Mouse (Mus musculus): ENCODE measurements at regions not wholly inside any gene's neighbourhood (a gene's known extent, or its start where the extent isn't known, plus 50 kb on each side); places are given as distances from the start of the nearest gene placed in this dataset.
"Not testable (repeated sequence)": the region's sequence is repeated elsewhere in the genome, so short reads cannot be mapped to it uniquely, and the experiment has no call there.

DNA sequence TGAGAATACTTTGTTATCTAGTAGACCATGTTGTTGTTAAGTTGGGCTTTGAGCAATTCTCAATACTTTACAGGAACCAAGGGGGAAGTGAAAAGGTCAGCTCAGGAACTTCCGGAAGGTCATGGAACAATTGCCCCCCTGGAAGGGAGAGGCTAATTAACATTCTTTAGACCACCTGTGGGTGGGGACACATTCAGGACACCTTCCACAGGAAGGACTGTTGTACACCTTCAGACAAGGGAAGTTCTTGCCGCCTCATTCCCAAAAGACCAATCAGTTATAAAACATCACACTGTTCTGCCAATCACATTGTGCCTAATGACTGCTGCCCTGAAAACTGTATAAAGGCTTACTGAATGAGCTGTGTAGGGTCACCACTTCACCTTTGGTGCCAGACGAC is 701.2 kb downstream of the Trib2 start:
- no peaks in the 10 kb centered on the region for H3K36me3 ChIP-seq (replicated peaks)
- no peaks in the 10 kb centered on the region for H3K4me1 ChIP-seq (replicated peaks)
- H3K27me3 ChIP-seq, result no peaks in the 10 kb centered on the region
- no peaks in the 10 kb centered on the region for H3K9me3 ChIP-seq (replicated peaks)
- 79% methylated on average over 3 of the region's 3 CpGs for WGBS (ENCODE audit: insufficient replicate concordance)
- H3K4me3 ChIP-seq (replicated peaks), result no peak overlapping the region
- no peak overlapping the region for H3K4me2 ChIP-seq
- no peak for ATAC-seq (ENCODE audit: insufficient read depth)
- no peak overlapping the region for H3K27ac ChIP-seq (replicated peaks)
- no peak overlapping the region for H3K9ac ChIP-seq

DNA sequence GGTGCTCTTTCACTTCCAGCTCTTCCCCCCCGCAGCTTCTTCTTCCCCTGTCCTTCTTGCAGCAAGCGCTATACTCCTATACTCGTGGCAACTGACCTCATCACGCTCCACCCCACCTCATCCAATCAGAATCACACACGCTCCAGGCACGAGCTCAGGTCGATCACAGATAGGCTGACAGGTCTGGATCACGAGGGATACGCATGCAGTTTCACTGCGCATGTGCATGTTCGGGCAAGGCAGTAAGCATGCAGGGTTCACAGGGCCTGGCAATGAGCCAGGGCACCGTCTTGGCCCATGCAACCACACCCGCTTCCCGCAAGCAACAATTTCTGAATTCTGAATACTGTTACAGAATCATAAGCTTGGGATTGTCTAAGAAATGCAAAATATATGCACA is 701.9 kb downstream of the Trib2 start:
- WGBS (ENCODE audit: insufficient replicate concordance), result 70% methylated on average over 14 of the region's 14 CpGs
- no peak overlapping the region for H3K27ac ChIP-seq (replicated peaks)
- H3K9me3 ChIP-seq (replicated peaks), result no peaks in the 10 kb centered on the region
- no peaks in the 10 kb centered on the region for H3K36me3 ChIP-seq (replicated peaks)
- H3K4me3 ChIP-seq (replicated peaks), result no peak overlapping the region
- H3K27me3 ChIP-seq, result no peaks in the 10 kb centered on the region
- ATAC-seq (ENCODE audit: insufficient read depth), result no peak
- no peaks in the 10 kb centered on the region for H3K4me1 ChIP-seq (replicated peaks)
- no peak overlapping the region for H3K4me2 ChIP-seq
- H3K9ac ChIP-seq, result no peak overlapping the region

DNA sequence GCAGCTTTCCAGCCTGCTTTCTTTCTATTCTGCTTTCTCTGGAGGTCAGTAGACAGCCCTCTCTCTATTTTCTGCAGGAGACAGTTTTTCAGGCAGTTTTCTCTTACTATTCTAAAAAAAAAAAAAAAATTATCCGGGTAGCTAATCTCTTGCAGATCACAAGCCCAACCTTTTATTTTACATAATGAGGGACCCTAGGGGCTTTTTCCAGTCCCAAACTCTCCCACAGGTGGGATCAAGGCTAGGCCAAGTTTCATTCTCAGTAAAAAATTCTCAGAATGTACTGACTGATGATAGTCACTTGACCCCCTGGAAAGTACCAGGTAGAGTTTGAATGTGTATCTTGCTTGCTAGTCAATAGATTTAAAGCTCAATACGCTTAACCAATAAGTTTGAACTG is 705.7 kb downstream of the Trib2 start:
- Histone ChIP-seq H3K4me2 (no peak overlapping the region), H3K4me1 (replicated peaks) (no peaks in the 10 kb centered on the region), H3K36me3 (replicated peaks) (no peaks in the 10 kb centered on the region), H3K9me3 (replicated peaks) (no peaks in the 10 kb centered on the region), H3K27me3 (no peaks in the 10 kb centered on the region), H3K4me3 (replicated peaks) (no peak overlapping the region), H3K27ac (replicated peaks) (no peak overlapping the region), H3K9ac (no peak overlapping the region)
- ATAC-seq (ENCODE audit: insufficient read depth), result no peak
- WGBS (ENCODE audit: insufficient replicate concordance), result 66% methylated on average over 2 of the region's 2 CpGs

DNA sequence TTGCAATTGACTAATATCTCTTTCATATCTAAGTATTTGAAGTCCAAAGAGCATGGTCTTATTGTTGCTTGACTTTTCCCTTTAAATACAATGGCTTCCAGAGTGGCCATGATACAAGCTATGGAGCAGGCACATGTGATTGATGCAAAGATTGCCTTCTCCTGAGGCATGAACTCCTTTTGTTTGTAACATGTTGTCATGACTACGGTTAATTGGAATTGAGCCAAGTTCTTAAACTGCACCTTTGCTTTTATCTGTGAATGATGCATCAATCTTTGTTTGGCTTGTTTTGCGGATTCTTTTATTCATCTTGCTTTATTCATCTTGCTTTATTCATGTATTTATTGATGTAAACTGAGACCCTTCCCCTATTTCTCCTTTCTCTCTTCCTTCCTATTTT is 711.8 kb downstream of the Trib2 start:
- no peak for ATAC-seq (ENCODE audit: insufficient read depth)
- Histone ChIP-seq H3K36me3 (replicated peaks) (no peaks in the 10 kb centered on the region), H3K27me3 (no peaks in the 10 kb centered on the region), H3K27ac (replicated peaks) (no peak overlapping the region), H3K9ac (no peak overlapping the region), H3K4me3 (replicated peaks) (no peak overlapping the region), H3K4me1 (replicated peaks) (no peaks in the 10 kb centered on the region), H3K4me2 (no peak overlapping the region), H3K9me3 (replicated peaks) (no peaks in the 10 kb centered on the region)
- 59% methylated on average over 2 of the region's 2 CpGs for WGBS (ENCODE audit: insufficient replicate concordance)

DNA sequence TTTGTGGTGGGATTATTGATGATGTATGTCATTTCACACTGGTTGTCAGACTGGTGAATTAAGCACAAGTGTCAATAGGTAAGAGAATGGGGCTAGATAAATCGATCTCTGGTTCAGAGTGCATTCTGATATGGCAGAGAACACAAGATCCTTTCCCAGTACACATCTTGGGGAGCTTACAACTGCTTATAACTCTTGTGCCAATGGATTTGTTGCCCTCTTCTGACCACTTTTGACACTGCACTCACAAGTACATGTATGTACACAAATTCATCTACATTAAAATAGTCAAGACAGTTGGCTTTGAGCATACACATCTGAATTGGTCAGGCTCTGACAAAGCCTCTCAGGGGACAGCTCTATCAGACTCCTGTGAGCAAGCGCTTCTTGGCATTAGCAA is 738.1 kb downstream of the Trib2 start:
- no peaks in the 10 kb centered on the region for H3K27me3 ChIP-seq
- ATAC-seq (ENCODE audit: insufficient read depth), result no peak
- WGBS (ENCODE audit: insufficient replicate concordance), result 33% methylated on average over 2 of the region's 2 CpGs

DNA sequence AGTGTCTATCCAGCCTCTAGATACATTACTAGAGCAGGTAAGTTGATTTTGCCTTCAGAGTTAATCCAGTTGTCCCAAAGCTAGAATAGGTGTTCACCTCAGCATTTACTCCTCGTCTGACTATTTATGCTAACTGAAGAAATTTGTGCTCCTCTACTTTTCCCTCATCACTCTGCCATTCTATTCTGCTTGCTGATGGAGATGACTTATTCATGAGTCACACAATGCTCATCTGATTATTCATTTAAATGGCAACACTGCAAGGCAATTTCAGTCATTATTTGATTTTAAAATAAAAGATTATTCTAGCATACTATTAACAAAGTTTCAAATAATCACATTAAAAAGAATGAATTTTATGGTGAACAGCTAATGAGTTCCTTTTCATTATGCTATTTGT is 752.4 kb downstream of the Trib2 start:
- H3K9ac ChIP-seq, result no peak overlapping the region
- WGBS (ENCODE audit: insufficient replicate concordance), result 52% methylated on average over 1 of the region's 1 CpGs
- H3K36me3 ChIP-seq (replicated peaks), result no peaks in the 10 kb centered on the region
- no peaks in the 10 kb centered on the region for H3K4me1 ChIP-seq (replicated peaks)
- no peaks in the 10 kb centered on the region for H3K9me3 ChIP-seq (replicated peaks)
- H3K4me2 ChIP-seq, result no peak overlapping the region
- no peak overlapping the region for H3K27ac ChIP-seq (replicated peaks)
- H3K27me3 ChIP-seq, result no peaks in the 10 kb centered on the region
- no peak for ATAC-seq (ENCODE audit: insufficient read depth)
- H3K4me3 ChIP-seq (replicated peaks), result no peak overlapping the region

More for the DNA sequence above, 738.1 kb downstream of the Trib2 start:
- Histone ChIP-seq H3K4me3 (replicated peaks) (no peak overlapping the region), H3K27ac (replicated peaks) (no peak overlapping the region), H3K9ac (no peak overlapping the region), H3K36me3 (replicated peaks) (no peaks in the 10 kb centered on the region), H3K9me3 (replicated peaks) (no peaks in the 10 kb centered on the region), H3K4me1 (replicated peaks) (no peaks in the 10 kb centered on the region), H3K4me2 (no peak overlapping the region)

DNA sequence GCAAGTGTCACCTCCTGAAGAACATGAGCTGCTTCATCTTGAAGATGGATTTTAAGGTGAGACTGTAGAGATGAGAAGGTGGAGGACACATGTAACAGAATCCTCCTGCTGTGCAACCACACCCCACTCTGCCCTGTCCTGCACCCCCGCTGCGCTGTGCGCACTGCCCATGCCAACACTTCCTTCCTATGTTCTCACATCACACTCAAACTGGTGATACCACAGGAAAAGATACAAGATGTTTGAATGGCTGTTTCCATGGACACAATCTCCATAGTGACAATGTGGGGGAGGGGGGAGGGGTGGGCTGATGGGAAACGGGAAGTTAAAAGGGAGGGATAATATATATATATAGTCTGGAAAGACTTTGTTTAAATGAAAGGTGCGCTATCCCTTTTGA is 765.3 kb downstream of the Trib2 start:
- Histone ChIP-seq H3K36me3 (replicated peaks) (no peaks in the 10 kb centered on the region), H3K27me3 (no peaks in the 10 kb centered on the region), H3K9me3 (replicated peaks) (no peaks in the 10 kb centered on the region), H3K4me2 (no peak overlapping the region), H3K4me1 (replicated peaks) (no peaks in the 10 kb centered on the region), H3K9ac (no peak overlapping the region), H3K27ac (replicated peaks) (no peak overlapping the region), H3K4me3 (replicated peaks) (no peak overlapping the region)
- ATAC-seq (ENCODE audit: insufficient read depth), result no peak
- WGBS (ENCODE audit: insufficient replicate concordance), result 72% methylated on average over 5 of the region's 5 CpGs

DNA sequence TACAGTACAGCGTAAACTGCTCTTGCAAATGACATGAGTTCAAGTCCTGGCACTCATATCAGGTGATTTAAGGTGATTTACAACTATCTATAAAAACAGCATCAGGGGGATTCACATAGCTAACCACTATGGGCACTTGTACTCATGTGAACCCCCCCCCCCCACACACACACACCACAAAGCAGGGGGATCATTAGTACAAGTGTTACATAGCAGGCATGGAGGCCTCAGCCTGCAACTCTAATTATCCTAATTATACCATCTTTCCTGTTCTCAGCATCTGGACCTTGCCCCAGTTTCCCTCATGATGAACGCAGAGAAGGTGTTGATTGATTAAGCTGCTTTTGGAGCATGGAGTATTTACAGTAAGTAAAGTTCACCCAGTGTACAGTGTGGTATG is 773.5 kb downstream of the Trib2 start:
- H3K27ac ChIP-seq (replicated peaks), result no peak overlapping the region
- H3K9me3 ChIP-seq (replicated peaks), result no peaks in the 10 kb centered on the region
- no peak overlapping the region for H3K9ac ChIP-seq
- ATAC-seq (ENCODE audit: insufficient read depth), result no peak
- no peak overlapping the region for H3K4me2 ChIP-seq
- H3K36me3 ChIP-seq (replicated peaks), result no peaks in the 10 kb centered on the region
- no peak overlapping the region for H3K4me3 ChIP-seq (replicated peaks)
- WGBS (ENCODE audit: insufficient replicate concordance), result 68% methylated on average over 2 of the region's 2 CpGs
- H3K4me1 ChIP-seq (replicated peaks), result no peaks in the 10 kb centered on the region
- no peaks in the 10 kb centered on the region for H3K27me3 ChIP-seq

DNA sequence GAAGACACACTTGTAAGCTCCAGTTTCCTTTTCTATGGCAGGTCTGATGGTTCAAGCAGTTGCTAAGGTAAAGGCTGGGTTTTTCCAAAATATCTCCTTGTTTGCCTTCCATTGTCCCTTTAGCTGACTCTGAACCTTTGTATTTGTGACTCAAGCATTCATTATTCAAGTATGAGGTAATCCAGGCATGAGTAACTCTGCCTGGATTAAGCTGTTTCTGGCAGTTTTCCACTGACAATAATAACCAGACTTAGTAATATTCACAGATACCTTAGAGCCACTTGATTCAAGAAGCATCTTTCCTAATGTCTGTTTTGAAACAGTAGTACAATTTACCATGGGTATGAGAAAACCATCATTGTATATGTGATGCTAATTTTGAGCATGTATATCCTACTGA is 805.6 kb downstream of the Trib2 start:
- no peak for ATAC-seq (ENCODE audit: insufficient read depth)
- Histone ChIP-seq H3K36me3 (replicated peaks) (no peaks in the 10 kb centered on the region), H3K27me3 (no peaks in the 10 kb centered on the region), H3K9me3 (replicated peaks) (no peaks in the 10 kb centered on the region), H3K4me3 (replicated peaks) (no peak overlapping the region), H3K4me2 (no peak overlapping the region), H3K27ac (replicated peaks) (no peak overlapping the region), H3K9ac (no peak overlapping the region), H3K4me1 (replicated peaks) (no peaks in the 10 kb centered on the region)

DNA sequence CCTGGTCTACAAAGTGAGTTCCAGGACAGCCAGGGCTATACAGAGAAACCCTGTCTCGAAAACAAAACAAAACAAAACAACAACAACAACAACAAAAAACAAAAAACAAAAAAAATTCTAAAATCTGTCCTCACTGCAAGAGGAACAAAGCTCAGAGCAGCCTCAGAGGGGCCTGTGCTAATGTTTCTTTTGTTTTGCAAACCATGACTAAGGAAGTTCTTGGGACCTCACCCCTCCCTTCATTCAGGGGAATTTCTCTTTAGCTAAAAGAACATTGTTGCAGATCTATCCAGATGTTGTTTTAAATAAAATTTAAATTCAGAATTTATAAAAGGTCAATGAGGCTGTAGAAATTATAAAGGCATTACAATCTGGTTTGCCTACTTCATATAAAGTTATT is 814.3 kb downstream of the Trib2 start:
- H3K27ac ChIP-seq (replicated peaks); H3K36me3 ChIP-seq (replicated peaks); H3K9me3 ChIP-seq (replicated peaks); H3K27me3 ChIP-seq; H3K4me1 ChIP-seq (replicated peaks); H3K9ac ChIP-seq; H3K4me2 ChIP-seq; ATAC-seq (ENCODE audit: insufficient read depth); H3K4me3 ChIP-seq (replicated peaks): not testable (repeated sequence)
- 7% methylated on average over 1 of the region's 1 CpGs for WGBS (ENCODE audit: insufficient replicate concordance)

All from liver, embryonic 15.5 days (tissue).